Mouse (Mus musculus) cerebellum, postnatal 4 days (tissue): ENCODE results near the gene Srpk3.
"Not testable (repeated sequence)": the region's sequence is repeated elsewhere in the genome, so short reads cannot be mapped to it uniquely, and the experiment has no call there.

Source experiments
- DNase-seq, 2 experiments: peaks; one replicate each; pipeline ENCODE4 v3.0.0; 2022; ENCODE audit warnings: low spot score in 2 of 2, mixed read lengths in 1 of 2

Gene Srpk3

GRCm38 (mm10) chrX:73774168-73774760 is at the start of gene Srpk3:
Gene Srpk3, plus strand, starts transcription at chrX:73774405.
- DNase-seq = no peak

- DNase-seq = no peak
Observed at GRCm38 (mm10) chrX:73730908-73731307, 43.3 kb upstream of the Srpk3 start.

- no peak for DNase-seq
Observed at GRCm38 (mm10) chrX:73738155-73738554, 36.0 kb upstream of the Srpk3 start.

GRCm38 (mm10) chrX:73739151-73739550 is 35.1 kb upstream of the Srpk3 start:
- DNase-seq = no peak

GRCm38 (mm10) chrX:73739841-73740240 is 34.4 kb upstream of the Srpk3 start:
- not testable (repeated sequence) for DNase-seq

GRCm38 (mm10) chrX:73744774-73745481 is 29.3 kb upstream of the Srpk3 start:
- DNase-seq = no peak

GRCm38 (mm10) chrX:73748977-73749376 is 25.2 kb upstream of the Srpk3 start:
- no peak for DNase-seq

GRCm38 (mm10) chrX:73756334-73757140 is 17.7 kb upstream of the Srpk3 start, which contains the start of gene Plxnb3:
Gene Plxnb3, plus strand, starts transcription at chrX:73757090.
- DNase-seq = no peak

GRCm38 (mm10) chrX:73758611-73759290 is 15.5 kb upstream of the Srpk3 start:
- DNase-seq = peak in 1 of 2 experiments; percentile 39

GRCm38 (mm10) chrX:73765311-73765710 is 8.9 kb upstream of the Srpk3 start:
- peak in 1 of 2 experiments; percentile 26 for DNase-seq

- DNase-seq = no peak
Observed at GRCm38 (mm10) chrX:73767267-73767666, 6.9 kb upstream of the Srpk3 start.

- no peak for DNase-seq
Observed at GRCm38 (mm10) chrX:73774802-73775483, 738 bp downstream of the Srpk3 start.

GRCm38 (mm10) chrX:73782227-73782626 is 8.0 kb downstream of the Srpk3 start:
- DNase-seq = no peak

- DNase-seq = no peak
Observed at GRCm38 (mm10) chrX:73785666-73786065, 11.5 kb downstream of the Srpk3 start.

GRCm38 (mm10) chrX:73786364-73787224 is 12.4 kb downstream of the Srpk3 start, which contains the start of the genes Idh3g and Ssr4:
Gene Idh3g, minus strand, starts transcription at chrX:73786897.
Gene Ssr4, plus strand, starts transcription at chrX:73787028.
- peak; percentile 69 to 86 for DNase-seq

GRCm38 (mm10) chrX:73787225-73787558 is 13.0 kb downstream of the Srpk3 start:
- DNase-seq = no peak

GRCm38 (mm10) chrX:73788501-73788900 is 14.3 kb downstream of the Srpk3 start:
- no peak for DNase-seq

GRCm38 (mm10) chrX:73793039-73793438 is 18.8 kb downstream of the Srpk3 start:
- DNase-seq = no peak

GRCm38 (mm10) chrX:73793505-73793904 is 19.3 kb downstream of the Srpk3 start:
- DNase-seq = no peak

GRCm38 (mm10) chrX:73797511-73797910 is 23.3 kb downstream of the Srpk3 start:
- DNase-seq = no peak
